In the genomic region with DNA sequence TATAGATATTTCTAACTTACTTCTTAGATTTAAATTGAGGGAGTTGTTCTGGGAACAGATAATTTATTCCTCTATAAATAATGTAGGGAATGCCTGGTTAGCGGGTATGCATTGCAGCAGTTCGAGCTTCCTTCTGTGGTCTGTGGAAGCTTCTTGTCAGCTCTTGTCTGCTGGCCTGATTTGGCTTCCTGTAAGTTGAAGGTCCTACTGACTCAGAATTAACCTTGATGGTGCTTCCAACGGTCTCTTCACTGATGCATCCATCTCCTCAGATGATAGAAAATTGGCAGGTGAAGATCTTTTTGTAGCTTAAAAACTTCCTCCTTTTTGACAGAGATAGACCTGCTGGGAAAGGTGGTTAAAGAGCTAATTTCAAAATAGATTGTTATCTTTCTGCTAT, we compare ENCODE assay signal across 11 mouse cellular contexts.
"Had no signal": no experiment of that assay in that cellular context is flagged by ENCODE, and none has a peak within 500 bp of the region (broad histone marks: within the 10 kb centered on the region; RNA-seq: fewer than 3 reads in every experiment).

No protein-coding gene starts in this region.

- DNase-seq: liver, postnatal 0 days; lung, adult 2 months; midbrain, embryonic 14.5 days; retina, postnatal 1 day; right cerebral cortex, adult 18-20 months; right cerebral cortex, postnatal 25 days; right cerebral cortex, postnatal 4 days; spleen, adult 18-20 months; thymus, adult 18-20 months; thymus, postnatal 14 days; thymus, postnatal 36 days had no signal
